Mouse (Mus musculus): ENCODE results near the gene Cd164l2.

DNA sequence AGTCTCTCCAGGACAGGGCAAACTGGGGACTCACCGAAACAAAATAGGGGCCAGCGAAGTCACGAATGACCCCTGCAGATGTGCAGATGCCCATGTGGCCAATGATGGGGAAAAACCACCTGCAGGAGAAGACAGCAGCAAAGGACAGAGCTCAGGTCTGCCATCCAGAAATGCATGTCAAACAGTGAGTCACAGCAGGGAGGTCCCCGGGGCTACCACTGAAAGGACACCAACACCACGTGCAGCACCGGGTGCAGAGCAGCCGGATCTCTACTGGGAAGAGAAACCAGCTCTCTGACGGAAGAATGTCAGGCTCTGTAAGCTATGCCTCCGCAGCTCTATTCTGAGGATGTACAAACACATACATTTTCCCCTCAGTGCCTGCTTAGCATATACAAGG lies 59.0 kb downstream of the Cd164l2 start:
- no peak for TF ChIP-seq CTCF (IDR thresholded peaks at IDR 0.05; ENCODE audit: low read depth)
- TF ChIP-seq EP300 (IDR thresholded peaks at IDR 0.05; ENCODE audit: low read depth): no peak

All from liver, embryonic 14.5 days (tissue).